Comparison of ENCODE assay signal across 8 mouse cellular contexts in genomic region chr11:62646958-62647515, GRCm38 (mm10). TPM values are rescaled to one million over a fixed set of nuclear protein-coding genes. Genes with fewer than 3 reads are reported as not detected.
DNase-seq lines count a peak whose midpoint lies in the region; ATAC-seq lines count a peak whose summit lies in the region.

No protein-coding gene starts in this region.

- H3K4me2 ChIP-seq in lung, embryonic 16.5 days (ENCODE audit: low read depth, low read length): peak overlapping the region; percentile 80
- peak overlapping the region; percentile 92 for H3K4me2 ChIP-seq in forebrain, embryonic 16.5 days (ENCODE audit: low read length)
- peak overlapping the region; percentile 99 for H3K4me2 ChIP-seq in liver, embryonic 13.5 days
- peak overlapping the region; percentile 83 for H3K4me2 ChIP-seq in stomach, embryonic 16.5 days (ENCODE audit: low read depth, low read length)

- 38% methylated on average over 7 of the region's 7 CpGs for WGBS in lung, embryonic 16.5 days
- WGBS in forebrain, embryonic 16.5 days: 57% methylated on average over 7 of the region's 7 CpGs
- WGBS in liver, embryonic 13.5 days (ENCODE audit: insufficient replicate concordance): 25% methylated on average over 7 of the region's 7 CpGs
- 60% methylated on average over 7 of the region's 7 CpGs for WGBS in stomach, embryonic 16.5 days

- H3K4me3 ChIP-seq in lung, embryonic 16.5 days (ENCODE audit: low read length): peak overlapping the region; percentile 70
- peak overlapping the region; percentile 74 for H3K4me3 ChIP-seq in forebrain, embryonic 16.5 days (replicated peaks; ENCODE audit: low read length)
- peak overlapping the region; percentile 74 for H3K4me3 ChIP-seq in liver, embryonic 13.5 days (replicated peaks)
- H3K4me3 ChIP-seq in stomach, embryonic 16.5 days (replicated peaks; ENCODE audit: low read length): peak overlapping the region; percentile 70

- H3K27ac ChIP-seq in lung, embryonic 16.5 days (ENCODE audit: low read length): peak overlapping the region; percentile 89
- no peak overlapping the region for H3K27ac ChIP-seq in forebrain, embryonic 16.5 days (ENCODE audit: low read length)
- H3K27ac ChIP-seq in liver, embryonic 13.5 days: no peak overlapping the region; the same call in 1 of the 2 replicates
- H3K27ac ChIP-seq in stomach, embryonic 16.5 days (ENCODE audit: low read length): 0 out of 2 replicates have a peak overlapping the region, but pooled peaks have one; percentile 73

- peak overlapping the region; percentile 72 for H3K9ac ChIP-seq in lung, embryonic 16.5 days (ENCODE audit: low read length)
- peak overlapping the region; percentile 81; the same call in 1 of the 2 replicates for H3K9ac ChIP-seq in forebrain, embryonic 16.5 days (replicated peaks; ENCODE audit: low read depth, low read length)
- 0 out of 2 replicates have a peak overlapping the region, but pooled peaks have one; percentile 80 for H3K9ac ChIP-seq in liver, embryonic 13.5 days
- peak overlapping the region; percentile 85; the same call in 1 of the 2 replicates for H3K9ac ChIP-seq in stomach, embryonic 16.5 days (ENCODE audit: low read length)

- no peaks in the 10 kb centered on the region for H3K9me3 ChIP-seq in lung, embryonic 16.5 days (ENCODE audit: control insufficient read depth, low read length)
- no peaks in the 10 kb centered on the region for H3K9me3 ChIP-seq in forebrain, embryonic 16.5 days (ENCODE audit: control insufficient read depth, low read length)
- H3K9me3 ChIP-seq in liver, embryonic 13.5 days (replicated peaks): no peaks in the 10 kb centered on the region
- no peaks in the 10 kb centered on the region for H3K9me3 ChIP-seq in stomach, embryonic 16.5 days (replicated peaks; ENCODE audit: control insufficient read depth, low read length)

- no peaks in the 10 kb centered on the region for H3K27me3 ChIP-seq in lung, embryonic 16.5 days (ENCODE audit: control insufficient read depth, insufficient read depth, low read depth, low read length)
- H3K27me3 ChIP-seq in forebrain, embryonic 16.5 days (replicated peaks; ENCODE audit: control insufficient read depth, insufficient read depth, low read length): no peaks in the 10 kb centered on the region
- peaks cover 7% of the 10 kb centered on the region; the same call in 1 of the 2 replicates for H3K27me3 ChIP-seq in liver, embryonic 13.5 days
- no peaks in the 10 kb centered on the region for H3K27me3 ChIP-seq in stomach, embryonic 16.5 days (ENCODE audit: control insufficient read depth, insufficient read depth, low read length)

- H3K4me1 ChIP-seq in lung, embryonic 16.5 days (replicated peaks; ENCODE audit: control insufficient read depth, insufficient read depth, low read length): peaks cover 41% of the 10 kb centered on the region
- H3K4me1 ChIP-seq in forebrain, embryonic 16.5 days (replicated peaks; ENCODE audit: control insufficient read depth, insufficient read depth, low read length): peaks cover 47% of the 10 kb centered on the region
- H3K4me1 ChIP-seq in liver, embryonic 13.5 days (replicated peaks): peaks cover 71% of the 10 kb centered on the region
- peaks cover 47% of the 10 kb centered on the region for H3K4me1 ChIP-seq in stomach, embryonic 16.5 days (ENCODE audit: control insufficient read depth, insufficient read depth, low read length)

- H3K36me3 ChIP-seq in lung, embryonic 16.5 days (ENCODE audit: control insufficient read depth, insufficient read depth, low read length): no peaks in the 10 kb centered on the region
- no peaks in the 10 kb centered on the region for H3K36me3 ChIP-seq in forebrain, embryonic 16.5 days (ENCODE audit: control insufficient read depth, insufficient read depth)
- no peaks in the 10 kb centered on the region for H3K36me3 ChIP-seq in liver, embryonic 13.5 days
- no peaks in the 10 kb centered on the region for H3K36me3 ChIP-seq in stomach, embryonic 16.5 days (ENCODE audit: control insufficient read depth, insufficient read depth, low read length)

- DNase-seq in lung, postnatal 10 days: no peak
- no peak for DNase-seq in liver, embryonic 13.5 days
- no peak for DNase-seq in adrenal gland, postnatal 10 days
- no peak for DNase-seq in layer of hippocampus, adult 18-20 months (ENCODE audit: low spot score in 2 of 2)
- DNase-seq in layer of hippocampus, adult 9-11 months: no peak

- ATAC-seq in lung, embryonic 16.5 days (ENCODE audit: low read depth): no peak
- ATAC-seq in forebrain, embryonic 16.5 days: no peak
- ATAC-seq in liver, embryonic 13.5 days (ENCODE audit: low read depth): no peak
- ATAC-seq in stomach, embryonic 16.5 days (ENCODE audit: insufficient read depth, low FRiP score): no peak

RNA-seq across cellular contexts. Expression of gene Lrrc75a, which starts 1.3 kb away (rescaled TPM):
- 10.6 and 11.8 TPM in 2 replicates for polyA plus RNA-seq in lung, embryonic 16.5 days (2015; fragmentation: Nextera tagmentation; extraction: Ambion mirVana)
- 9.7 and 10.6 TPM in 2 replicates for polyA plus RNA-seq in forebrain, embryonic 16.5 days (2015; fragmentation: Nextera tagmentation; extraction: Ambion mirVana)
- polyA plus RNA-seq in liver, embryonic 13.5 days (2015; fragmentation: Nextera tagmentation; extraction: Ambion mirVana): 1.3 and 1.4 TPM in 2 replicates
- polyA plus RNA-seq in stomach, embryonic 16.5 days (2015; fragmentation: Nextera tagmentation; extraction: Ambion mirVana): 5.3 and 5.6 TPM in 2 replicates
- total RNA-seq in adrenal gland, postnatal 10 days (2021): 10 to 100 TPM; 28.1 to 29.6 TPM
- 1 to 10 TPM; 8.5 to 8.7 TPM for total RNA-seq in layer of hippocampus, adult 18-20 months (2021)

RNA-seq across cellular contexts. Expression of gene Mmgt2, which starts 1.4 kb away (rescaled TPM):
- 34.6 and 38.1 TPM in 2 replicates for polyA plus RNA-seq in lung, embryonic 16.5 days (2015; fragmentation: Nextera tagmentation; extraction: Ambion mirVana)
- 28.5 and 29.2 TPM in 2 replicates for polyA plus RNA-seq in forebrain, embryonic 16.5 days (2015; fragmentation: Nextera tagmentation; extraction: Ambion mirVana)
- 12.2 and 12.3 TPM in 2 replicates for polyA plus RNA-seq in liver, embryonic 13.5 days (2015; fragmentation: Nextera tagmentation; extraction: Ambion mirVana)
- 39.6 and 42.1 TPM in 2 replicates for polyA plus RNA-seq in stomach, embryonic 16.5 days (2015; fragmentation: Nextera tagmentation; extraction: Ambion mirVana)
- total RNA-seq in adrenal gland, postnatal 10 days (2021): 10 to 100 TPM; 23.2 to 28.2 TPM
- total RNA-seq in layer of hippocampus, adult 18-20 months (2021): 10 to 100 TPM; 14.2 to 15.9 TPM

Comparison
In these comparisons a context has a peak if more than half of its experiments do, and no peak if none do; other contexts are left out.
1. H3K27ac ChIP-seq: peak in lung, embryonic 16.5 days (single experiment) and stomach, embryonic 16.5 days (single experiment); none in forebrain, embryonic 16.5 days (single experiment) and liver, embryonic 13.5 days (single experiment).
2. Peak in every context shown above with its lines, with median percentiles within 50 percentile points of each other: H3K4me2 ChIP-seq, H3K4me3 ChIP-seq and H3K9ac ChIP-seq.